Mouse (Mus musculus): ENCODE measurements at regions not wholly inside any gene's neighbourhood (a gene's known extent, or its start where the extent isn't known, plus 50 kb on each side); places are given as distances from the start of the nearest gene placed in this dataset.

DNA sequence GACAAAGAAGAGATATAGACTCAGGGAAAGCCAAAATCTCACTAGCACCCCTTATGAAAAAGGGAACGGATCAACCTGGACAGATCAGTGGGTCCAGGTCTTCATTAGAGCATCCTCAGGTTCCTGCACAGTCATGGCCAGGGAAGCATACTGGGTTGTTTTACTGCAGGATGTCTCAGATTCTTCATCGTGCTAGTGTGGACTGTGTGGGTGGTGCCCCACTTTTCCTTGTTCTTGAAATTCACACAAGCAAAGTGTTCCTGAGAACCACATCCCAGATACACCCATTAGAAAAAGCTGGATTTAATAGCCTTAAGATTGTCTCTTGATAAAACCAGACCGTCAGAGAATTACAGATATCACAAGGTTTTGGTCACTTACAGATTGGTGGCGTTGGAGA lies 107.1 kb downstream of the 2410131K14Rik start:
- 87% methylated on average over 4 of the region's 4 CpGs for WGBS
- DNase-seq (ENCODE audit: low read depth, low spot score): no peak

DNA sequence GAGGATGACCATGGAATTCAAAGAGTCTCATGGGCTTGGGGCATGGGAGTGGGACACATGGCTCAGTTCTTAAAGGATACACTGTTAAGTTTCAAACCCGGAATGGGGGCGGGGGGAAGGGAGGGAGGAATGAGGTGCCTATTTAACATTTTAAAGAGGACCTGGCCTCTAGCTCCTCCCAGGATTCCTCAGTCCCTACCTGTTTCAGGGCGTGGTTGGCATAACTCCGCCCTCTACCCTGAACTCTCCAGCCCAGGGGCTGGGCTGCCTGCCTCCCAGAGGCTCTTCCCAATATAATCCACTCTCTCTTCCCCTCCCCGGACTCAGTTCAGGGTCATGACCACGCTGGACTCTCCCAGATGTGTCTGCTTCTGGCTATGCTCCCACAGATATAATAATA lies 108.0 kb downstream of the 2410131K14Rik start:
- 41% methylated on average over 6 of the region's 6 CpGs for WGBS
- no peak for DNase-seq (ENCODE audit: low read depth, low spot score)

DNA sequence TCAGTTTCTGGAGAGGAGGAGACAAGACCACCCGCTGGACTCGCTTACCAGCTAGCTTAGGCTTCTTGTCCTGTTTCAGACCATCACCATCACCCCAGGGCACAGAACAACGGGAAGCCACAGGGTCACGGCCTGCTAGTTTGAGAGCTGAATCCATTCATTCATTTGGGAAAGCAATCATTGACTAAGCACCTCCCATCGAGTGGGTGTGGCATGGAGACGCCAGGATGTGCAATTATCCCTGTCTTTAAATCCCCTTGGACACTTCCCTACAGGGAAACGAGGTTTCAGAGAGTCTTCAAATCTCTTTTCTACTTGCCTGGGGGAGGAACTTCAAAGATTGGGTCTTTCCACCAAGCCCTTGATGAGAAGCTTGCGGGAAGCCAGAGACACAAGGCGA lies 108.7 kb downstream of the 2410131K14Rik start:
- 30% methylated on average over 9 of the region's 9 CpGs for WGBS
- DNase-seq (ENCODE audit: low read depth, low spot score): no peak

DNA sequence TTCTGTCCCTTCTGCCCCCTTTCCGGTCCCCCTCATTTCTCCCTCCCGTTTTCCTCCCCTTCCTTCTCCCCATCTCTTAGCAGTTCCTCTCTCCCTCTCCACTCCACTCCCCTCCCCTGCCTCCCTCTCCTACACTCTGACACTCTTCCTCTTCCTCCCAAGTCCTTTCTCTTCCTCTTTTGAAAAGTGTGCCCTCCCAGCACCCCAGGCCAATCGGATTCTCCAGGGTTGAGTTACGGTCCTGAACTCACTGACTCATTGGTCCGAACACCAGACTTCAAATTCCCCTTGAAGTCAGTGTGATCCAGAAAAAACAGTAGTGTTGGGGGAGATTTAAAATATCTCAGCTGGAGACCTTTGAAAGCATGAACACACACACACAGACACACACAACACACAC lies 109.1 kb downstream of the 2410131K14Rik start:
- DNase-seq (ENCODE audit: low read depth, low spot score): no peak
- 53% methylated on average over 5 of the region's 5 CpGs for WGBS

DNA sequence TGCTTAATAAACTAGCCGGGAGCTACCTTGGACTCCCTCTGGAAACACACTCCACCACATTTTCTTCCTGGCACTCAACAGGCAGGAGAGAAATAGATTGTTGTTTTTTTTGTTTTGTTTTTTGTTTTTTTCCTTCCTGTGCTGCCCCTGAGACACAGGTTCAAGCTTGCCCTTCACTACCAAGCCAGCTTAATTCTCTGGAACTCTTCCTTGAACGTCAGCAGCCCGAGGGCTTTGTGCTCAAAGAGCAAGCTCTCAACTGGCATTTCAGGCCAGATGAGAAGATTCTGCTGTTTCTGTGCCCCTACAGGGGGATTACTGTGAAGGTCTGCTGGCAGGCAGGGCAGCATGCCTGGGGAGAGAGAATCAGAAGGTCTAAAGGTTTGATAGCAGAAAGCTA lies 109.8 kb downstream of the 2410131K14Rik start:
- no peak for DNase-seq (ENCODE audit: low read depth, low spot score)
- 64% methylated on average over 3 of the region's 3 CpGs for WGBS

DNA sequence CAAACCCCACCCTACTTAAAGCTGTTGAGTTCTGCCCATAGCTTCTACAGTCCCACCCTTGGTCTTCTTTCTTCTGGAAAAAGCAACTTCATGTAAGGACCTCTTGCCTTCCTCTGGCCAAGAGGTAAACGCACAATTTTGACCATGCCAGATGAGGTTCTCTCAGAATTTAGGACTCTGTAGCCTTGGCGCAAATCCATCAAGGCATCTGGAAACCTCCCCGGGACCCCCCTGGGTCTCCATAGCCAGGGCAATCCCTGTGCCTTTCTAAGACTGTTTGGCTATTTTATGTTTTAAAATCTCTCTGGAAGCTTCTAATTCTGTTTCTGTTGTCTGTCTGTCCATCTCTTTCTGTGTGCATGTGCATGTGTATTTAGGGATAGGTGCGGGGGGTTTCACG lies 110.3 kb downstream of the 2410131K14Rik start:
- DNase-seq (ENCODE audit: low read depth, low spot score): no peak
- 89% methylated on average over 5 of the region's 5 CpGs for WGBS

DNA sequence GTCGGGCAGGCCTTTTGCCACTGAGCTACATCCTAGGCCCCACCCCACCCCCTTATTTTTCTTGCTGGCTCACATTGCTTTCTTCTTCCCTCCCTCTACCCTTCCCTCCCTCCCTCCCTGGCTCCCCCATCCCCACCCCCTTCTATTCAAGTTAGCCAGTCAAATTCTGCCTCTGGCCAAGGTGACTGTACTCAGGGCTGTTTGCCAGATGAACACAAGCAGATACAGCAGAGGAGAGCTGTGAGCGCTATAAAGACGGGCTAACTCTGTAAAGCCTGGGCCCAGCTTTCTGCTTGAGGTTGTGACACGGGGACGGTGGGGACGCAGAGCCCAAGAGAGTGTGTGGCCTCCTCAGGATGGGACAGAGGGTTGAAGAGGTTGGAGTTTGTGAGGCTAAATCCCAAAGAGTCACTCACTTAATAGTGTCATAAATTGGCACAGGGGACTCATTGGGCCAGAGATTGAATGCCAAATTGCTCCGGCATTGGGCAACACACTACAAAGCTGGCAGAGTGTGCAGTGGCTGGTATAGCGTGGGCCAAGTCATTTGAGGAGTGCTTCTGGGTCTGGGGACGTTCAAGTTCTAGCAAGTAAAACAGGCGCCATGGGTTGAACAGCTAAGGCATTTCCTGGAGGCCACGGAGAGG lies 110.8 kb downstream of the 2410131K14Rik start:
- WGBS: 77% methylated on average over 11 of the region's 11 CpGs
- no peak for DNase-seq (ENCODE audit: low read depth, low spot score)

DNA sequence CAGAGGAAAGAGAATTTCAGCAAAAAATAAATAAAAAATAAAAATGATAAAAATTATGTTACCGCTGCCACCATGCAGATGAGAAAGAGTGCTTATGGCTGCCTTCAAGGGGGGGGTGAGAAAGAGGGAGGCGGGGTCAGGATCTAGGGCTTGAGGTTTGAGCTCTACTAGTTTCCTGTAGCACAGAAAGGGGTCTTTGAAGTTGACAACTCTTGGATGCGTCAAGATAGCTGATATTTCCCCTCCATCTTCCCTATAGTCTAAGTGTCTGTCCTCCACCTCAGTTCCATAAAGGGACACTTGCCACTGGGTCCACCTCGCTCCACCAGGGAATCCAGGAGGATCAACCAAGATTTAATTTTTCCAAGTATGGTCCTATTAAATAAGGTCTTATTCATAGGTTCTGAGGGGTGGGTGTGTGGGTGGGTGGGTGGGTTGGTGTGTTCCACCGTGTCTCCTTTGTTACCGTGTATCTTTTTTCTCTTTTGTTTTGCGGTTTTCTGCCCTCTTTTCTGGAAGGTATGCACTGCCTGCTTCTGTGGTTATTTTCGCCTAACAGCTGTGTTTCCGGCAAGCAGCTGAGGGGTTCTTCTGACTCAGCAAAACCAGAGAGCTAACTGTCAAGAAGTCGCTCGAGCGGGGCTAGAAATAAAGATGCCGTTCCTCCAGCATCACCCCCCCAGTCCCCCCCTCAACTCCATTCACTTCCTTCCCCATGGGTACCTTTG lies 114.8 kb downstream of the 2410131K14Rik start:
- 62% methylated on average over 13 of the region's 13 CpGs for whole genome bisulfite sequencing
- DNase-seq (ENCODE audit: low read depth, low spot score): no peak

DNA sequence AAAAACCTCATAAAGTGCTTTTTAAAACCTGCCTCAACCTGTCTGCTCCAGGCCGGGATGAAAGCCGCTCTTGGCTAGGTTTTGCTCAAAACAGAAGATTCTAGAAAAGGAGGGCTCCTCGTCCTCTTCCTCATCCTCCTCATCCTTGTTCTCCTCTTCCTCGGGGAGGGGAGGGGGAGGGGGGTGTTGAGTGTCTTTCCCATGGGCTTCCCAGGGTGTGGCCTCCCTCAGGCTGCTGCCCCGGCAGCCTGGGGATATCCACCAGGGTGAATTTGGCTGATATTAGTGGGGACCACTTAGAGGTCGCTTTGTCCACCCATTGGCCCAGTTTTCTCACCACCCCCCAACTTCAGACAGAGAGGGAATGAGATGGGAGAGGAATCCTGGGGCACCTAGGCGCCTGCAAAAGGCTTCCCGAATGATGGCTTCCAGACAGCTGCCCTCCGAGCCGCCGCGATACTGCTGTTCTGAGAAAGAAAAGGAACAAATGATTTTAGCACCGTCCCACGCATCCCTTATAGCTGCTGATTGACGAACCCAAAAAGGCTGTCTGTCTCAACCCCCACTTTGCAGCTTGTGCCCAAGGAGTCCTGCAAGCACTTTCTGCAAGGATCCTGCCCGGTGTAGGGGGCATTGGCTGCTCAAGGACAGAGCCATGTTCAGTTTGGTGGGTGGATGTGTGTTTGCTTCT lies 115.5 kb downstream of the 2410131K14Rik start:
- no peak for DNase-seq (ENCODE audit: low read depth, low spot score)
- WGBS: 71% methylated on average over 16 of the region's 16 CpGs

DNA sequence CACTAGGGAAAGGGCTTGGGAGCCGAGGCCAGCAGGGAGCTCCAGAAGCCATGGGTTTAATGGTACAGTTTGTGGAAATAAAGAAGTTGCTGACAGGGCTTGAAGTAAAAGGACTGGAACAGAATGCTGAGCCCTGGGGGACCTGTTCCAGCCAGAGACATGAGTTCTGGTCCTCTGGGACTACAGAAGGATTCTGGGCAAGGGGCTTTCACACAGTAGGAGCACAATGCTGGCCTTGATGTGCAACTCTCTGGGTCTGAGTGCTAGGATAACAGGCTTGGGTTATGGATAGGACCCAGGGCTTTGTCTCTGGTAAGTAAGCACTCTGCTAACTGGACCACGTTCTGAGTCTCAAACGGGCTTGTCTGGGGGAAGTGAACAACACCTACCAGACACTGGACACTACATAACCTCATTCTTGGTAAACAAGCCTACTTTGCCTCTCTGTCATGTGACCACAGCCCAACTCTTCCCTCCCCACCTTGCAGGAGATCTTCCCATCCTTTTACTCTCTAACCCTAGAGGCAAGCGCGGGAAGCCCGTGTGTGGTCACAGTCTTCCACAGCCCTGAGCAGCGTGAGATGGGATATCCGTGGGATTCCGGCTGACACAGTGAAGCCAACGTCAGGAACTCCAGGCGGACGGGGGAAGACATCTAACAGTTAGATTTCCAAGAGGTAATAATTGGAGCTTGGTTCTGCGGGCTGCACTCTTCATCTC lies 116.3 kb downstream of the 2410131K14Rik start:
- 77% methylated on average over 13 of the region's 13 CpGs for WGBS
- DNase-seq (ENCODE audit: low read depth, low spot score): no peak

DNA sequence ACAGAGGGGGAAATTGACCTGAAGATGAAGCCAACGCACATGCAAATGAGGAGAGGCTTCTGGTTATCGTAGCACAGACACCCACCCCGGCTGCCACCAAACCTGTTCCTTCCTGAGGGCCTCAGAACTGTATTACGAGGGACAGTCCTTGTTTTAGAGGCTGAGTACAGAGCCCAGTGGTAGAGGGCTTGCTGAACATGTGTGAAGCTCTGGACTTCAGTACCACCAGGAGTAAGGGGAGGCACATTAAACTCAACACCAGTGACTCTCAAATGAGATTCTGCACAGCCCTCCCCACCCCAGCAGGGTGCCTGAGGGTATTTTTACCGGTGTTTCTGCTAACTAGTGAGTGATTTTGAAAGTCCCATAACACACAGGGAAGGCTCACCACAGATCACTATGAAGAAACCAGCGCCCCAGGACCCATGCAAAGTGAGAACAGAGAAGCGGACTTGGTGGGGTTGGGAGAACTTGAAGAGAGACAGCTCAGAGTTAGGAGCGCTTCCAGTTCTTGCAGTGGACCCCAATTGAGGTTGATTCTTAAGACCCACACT lies 116.9 kb downstream of the 2410131K14Rik start:
- no peak for DNase-seq (ENCODE audit: low read depth, low spot score)
- 72% methylated on average over 8 of the region's 8 CpGs for WGBS

DNA sequence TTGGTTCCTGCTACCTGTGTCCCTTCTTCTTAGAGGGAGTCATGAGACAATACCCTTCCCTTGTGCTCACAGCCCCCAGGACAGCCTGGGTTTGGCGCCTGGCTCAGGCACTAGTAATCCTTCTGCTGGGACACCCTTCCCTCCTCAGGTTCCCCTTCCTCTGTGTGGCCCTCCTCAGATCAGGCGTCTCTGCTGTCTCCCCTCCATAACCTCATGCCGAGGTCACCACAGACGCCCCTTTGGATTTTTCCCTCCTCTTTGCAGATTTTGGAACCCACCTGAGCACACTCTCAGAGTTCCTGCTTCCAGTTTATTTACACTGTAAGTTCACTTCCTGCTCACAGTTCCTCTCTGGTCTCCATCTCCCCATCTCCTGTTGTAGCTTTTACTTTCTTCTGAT lies 117.7 kb downstream of the 2410131K14Rik start:
- no peak for DNase-seq (ENCODE audit: low read depth, low spot score)
- WGBS: 62% methylated on average over 4 of the region's 4 CpGs

DNA sequence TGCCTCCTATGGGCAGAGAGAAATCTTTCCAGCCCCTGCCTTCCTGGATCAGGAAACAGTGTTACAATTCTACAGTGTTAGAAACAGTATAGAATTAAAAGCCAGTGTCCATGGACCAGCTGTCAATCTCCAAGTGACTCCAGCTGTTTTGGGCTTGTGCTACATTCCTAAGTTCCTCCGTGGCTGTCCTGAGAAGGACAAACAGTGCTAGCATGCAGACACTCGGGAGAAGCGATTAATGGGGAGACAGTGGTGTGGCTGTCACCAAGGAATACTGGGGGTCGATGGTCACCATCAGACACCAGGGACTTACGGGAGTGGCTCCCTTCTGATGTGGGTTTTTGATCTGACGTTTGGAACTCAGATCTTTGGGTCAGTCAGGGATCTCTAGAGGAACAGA lies 118.1 kb downstream of the 2410131K14Rik start:
- WGBS: 63% methylated on average over 6 of the region's 6 CpGs
- no peak for DNase-seq (ENCODE audit: low read depth, low spot score)

DNA sequence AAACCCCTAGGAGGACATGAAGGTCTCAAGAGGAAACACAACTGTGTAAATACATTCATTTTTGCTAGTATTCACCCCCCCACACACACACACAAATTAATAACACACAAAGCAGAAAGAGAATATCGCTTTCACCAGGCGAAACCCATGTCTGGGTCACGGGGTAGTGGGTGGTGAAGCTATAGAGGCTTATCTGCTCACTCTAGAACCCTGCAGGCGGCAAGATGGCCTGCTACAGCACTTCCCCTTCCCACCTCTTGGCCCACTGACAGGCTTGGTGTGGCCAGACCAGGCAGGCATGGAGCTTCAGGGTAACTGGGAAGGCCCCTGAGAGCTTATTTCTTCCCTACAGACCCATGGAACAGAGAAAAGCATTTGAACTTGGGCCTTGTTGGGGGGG lies 119.6 kb downstream of the 2410131K14Rik start:
- DNase-seq (ENCODE audit: low read depth, low spot score): no peak
- 98% methylated on average over 4 of the region's 4 CpGs for WGBS

DNA sequence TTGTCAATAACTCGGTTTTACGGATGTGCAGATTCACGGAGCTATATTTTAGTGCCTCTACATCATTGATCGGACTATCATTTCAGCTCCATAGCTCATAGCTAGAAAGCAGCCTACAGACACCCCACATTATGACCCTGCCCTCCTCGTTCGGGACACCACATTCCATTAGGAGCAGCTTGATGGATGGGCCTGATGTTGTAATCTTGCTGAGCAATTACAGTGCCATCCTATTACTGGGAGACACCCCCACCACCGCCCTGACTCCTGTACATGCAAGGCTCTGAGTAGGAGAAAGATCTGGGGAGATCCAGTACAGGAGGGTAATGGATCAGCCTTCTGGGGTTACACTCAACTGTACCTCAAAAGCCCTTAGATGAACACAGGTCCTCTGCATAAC lies 120.2 kb downstream of the 2410131K14Rik start:
- 84% methylated on average over 7 of the region's 7 CpGs for WGBS
- no peak for DNase-seq (ENCODE audit: low read depth, low spot score)

DNA sequence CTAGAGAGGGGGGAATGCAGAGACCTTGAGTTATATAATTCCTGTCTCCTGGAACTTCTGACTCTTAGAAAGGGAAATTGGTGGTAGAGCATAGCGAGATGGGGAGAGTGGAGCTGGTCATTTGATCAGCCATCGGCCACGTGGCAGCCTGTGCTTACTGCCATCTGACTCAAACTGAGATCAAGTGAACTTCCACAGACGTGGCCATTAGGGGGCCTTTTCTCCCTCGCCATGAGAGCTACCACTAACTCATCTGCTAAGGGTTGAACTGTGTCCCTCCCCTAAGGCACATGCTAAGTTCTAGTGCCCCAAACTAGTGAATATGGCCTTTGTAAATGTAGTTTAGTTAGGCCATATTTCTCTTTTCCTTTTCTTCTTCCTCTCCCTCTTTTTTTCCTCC lies 120.6 kb downstream of the 2410131K14Rik start:
- WGBS: 49% methylated on average over 5 of the region's 5 CpGs

DNA sequence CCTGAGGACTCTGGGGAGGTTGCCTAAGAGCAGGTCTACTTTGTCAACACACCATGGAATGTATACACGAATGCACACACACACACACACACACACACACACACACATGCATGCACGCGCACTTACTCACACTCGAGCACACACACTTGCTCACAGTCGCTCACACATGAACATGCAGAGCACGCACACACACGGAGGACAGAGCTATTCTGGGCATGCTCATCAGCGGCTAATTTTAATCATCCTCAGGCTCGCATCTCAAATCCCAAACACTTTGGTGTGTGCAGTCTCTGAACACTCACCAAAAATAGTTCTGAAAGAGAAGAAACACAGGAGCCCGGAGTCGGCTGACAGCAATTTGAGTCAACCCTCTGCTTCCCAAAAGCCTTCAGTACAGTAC lies 122.0 kb downstream of the 2410131K14Rik start:
- WGBS: 82% methylated on average over 11 of the region's 11 CpGs
- no peak for DNase-seq (ENCODE audit: low read depth, low spot score)

More for the DNA sequence above, 120.6 kb downstream of the 2410131K14Rik start:
- no peak for DNase-seq (ENCODE audit: low read depth, low spot score)

DNA sequence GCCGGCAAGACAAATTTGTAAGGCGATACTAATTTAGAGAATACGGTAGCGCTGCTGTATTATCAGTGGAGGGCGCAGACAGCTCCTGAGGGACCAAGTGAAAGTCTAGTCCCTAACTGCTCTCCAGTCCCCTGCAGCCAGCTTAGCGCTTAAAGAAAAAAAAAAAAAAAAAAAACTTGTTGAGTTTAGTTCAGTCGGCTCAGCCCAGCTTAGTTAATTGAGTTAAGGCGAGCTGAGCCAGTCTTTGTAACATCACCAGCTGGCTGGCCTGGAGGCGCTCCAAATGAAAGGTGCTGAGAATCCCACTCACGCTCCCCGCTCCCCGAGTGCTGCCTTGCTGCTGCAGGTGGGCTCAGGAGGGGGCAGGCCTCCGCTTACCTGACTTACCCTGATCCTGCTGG lies 128.6 kb downstream of the 2410131K14Rik start:
- no peak for DNase-seq (ENCODE audit: low read depth, low spot score)
- 43% methylated on average over 13 of the region's 13 CpGs for WGBS

DNA sequence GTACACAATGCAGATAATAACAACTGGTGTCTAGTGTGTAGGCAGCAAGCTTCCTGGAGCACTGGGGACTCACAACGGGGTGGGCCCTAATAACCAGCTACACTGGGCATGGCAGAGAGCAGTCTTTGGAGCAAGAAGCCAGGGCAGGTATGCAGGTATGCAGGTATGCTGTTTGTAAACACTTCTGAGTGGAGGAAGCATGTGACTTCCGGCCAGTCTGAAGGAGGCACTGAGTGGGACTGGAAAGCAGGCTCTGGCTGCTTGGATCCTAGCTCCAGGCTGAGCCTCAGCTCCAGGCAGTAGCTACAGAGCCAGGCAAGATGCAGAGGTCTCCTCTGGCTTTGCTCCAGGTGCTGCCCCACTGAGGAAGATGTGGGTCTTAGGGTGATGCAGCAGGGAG lies 129.9 kb downstream of the 2410131K14Rik start:
- DNase-seq (ENCODE audit: low read depth, low spot score): no peak
- 62% methylated on average over 2 of the region's 2 CpGs for WGBS

DNA sequence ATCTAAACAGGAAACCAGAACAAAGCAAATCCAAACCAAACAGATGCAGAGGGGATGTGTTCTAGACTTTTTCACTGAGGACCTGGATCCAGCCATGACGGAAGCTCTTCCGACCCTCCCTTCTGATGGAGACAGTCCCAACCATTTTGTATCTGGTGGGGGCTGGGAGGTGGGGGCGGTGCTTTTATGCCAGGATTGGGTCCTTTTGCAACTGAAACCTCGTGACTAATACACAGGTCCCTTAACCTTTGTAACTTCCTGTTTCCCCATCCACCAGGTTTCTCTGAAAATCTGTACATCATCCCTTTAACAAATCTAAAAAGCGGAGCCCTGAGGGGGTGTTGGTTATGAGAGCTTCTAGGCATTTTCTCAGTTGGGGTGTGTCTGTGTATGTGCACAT lies 130.9 kb downstream of the 2410131K14Rik start:
- DNase-seq (ENCODE audit: low read depth, low spot score): no peak
- WGBS: 60% methylated on average over 5 of the region's 5 CpGs

Measured in large intestine, adult 2 months (tissue).